In genomic region chr6:87811675-87812338, GRCm38 (mm10) we compare ENCODE assay signal across 8 mouse cellular contexts. TPM values are rescaled to one million over a fixed set of nuclear protein-coding genes. Genes with fewer than 3 reads are reported as not detected.
DNase-seq lines count a peak whose midpoint lies in the region; ATAC-seq lines count a peak whose summit lies in the region.

TSS of gene Rab43 (minus strand) at chr6:87812164.

- ATAC-seq in intestine, embryonic 14.5 days (replicated peaks; ENCODE audit: low FRiP score, low TSS enrichment, low read depth) = peak; percentile 97

- H3K4me2 ChIP-seq in intestine, embryonic 14.5 days (ENCODE audit: low read length) = peak within 1 kb of the TSS; percentile 90

- peak within 1 kb of the TSS; percentile 84 for H3K4me3 ChIP-seq in intestine, embryonic 14.5 days (ENCODE audit: low read depth, low read length)

- H3K27me3 ChIP-seq in intestine, embryonic 14.5 days (replicated peaks; ENCODE audit: control insufficient read depth, insufficient read depth, low read length) = no peaks in the 10 kb centered on the region

- H3K36me3 ChIP-seq in intestine, embryonic 14.5 days (ENCODE audit: control insufficient read depth, insufficient read depth, low read length) = peaks cover 18% of the 10 kb centered on the region

- WGBS in intestine, embryonic 14.5 days = under 1% methylated on average over 44 of the region's 56 CpGs

- H3K9me3 ChIP-seq in intestine, embryonic 14.5 days (ENCODE audit: control insufficient read depth, low read length) = no peaks in the 10 kb centered on the region

- H3K27ac ChIP-seq in intestine, embryonic 14.5 days (ENCODE audit: low read depth) = peak within 1 kb of the TSS; percentile 80

- H3K4me1 ChIP-seq in intestine, embryonic 14.5 days (replicated peaks; ENCODE audit: control insufficient read depth, insufficient read depth, low read length) = peaks cover 12% of the 10 kb centered on the region

- intact Hi-C loops in left cerebral cortex, postnatal 14 days (cut with DNase I) = no loop called here

- H3K9ac ChIP-seq in intestine, embryonic 14.5 days (ENCODE audit: low read length) = peak within 1 kb of the TSS; percentile 71

- peak; percentile 96 to 99 for DNase-seq in adrenal gland, adult (ENCODE audit: inconsistent age in 2 of 2, low spot score in 1 of 2)
- peak; percentile 92 for DNase-seq in embryo, embryonic 10.5 days (ENCODE audit: low spot score)
- peak; percentile 95 for DNase-seq in gastrocnemius, postnatal 25 days
- DNase-seq in intestine, embryonic 14.5 days (ENCODE audit: low spot score) = peak; percentile 96
- peak; percentile 82 to 90 for DNase-seq in left cerebral cortex, postnatal 14 days (ENCODE audit: low spot score in 2 of 2)
- peak; percentile 87 for DNase-seq in mesoderm, embryonic 11.5 days (ENCODE audit: low read depth, low spot score)
- peak; percentile 85 to 86 for DNase-seq in right cerebral cortex, postnatal 36 days (ENCODE audit: low spot score in 2 of 2)
- DNase-seq in yolk sac, embryonic 10.5 days (ENCODE audit: low spot score) = peak; percentile 95

RNA-seq across cellular contexts. Expression of gene Rab43, which starts in this region (rescaled TPM):
- 1 to 10 TPM; 5.3 to 8.3 TPM for total RNA-seq in gastrocnemius, postnatal 25 days (2021)
- polyA plus RNA-seq in intestine, embryonic 14.5 days (2014; fragmentation: Nextera tagmentation; extraction: Ambion mirVana) = 9.8 and 11.7 TPM in 2 replicates
- total RNA-seq in left cerebral cortex, postnatal 14 days (2021) = 10 to 100 TPM; 20.1 to 21.3 TPM

Comparison
In these comparisons a context has a peak if more than half of its experiments do, and no peak if none do; other contexts are left out.
1. Peak in every context shown above with its lines: DNase-seq, ATAC-seq, H3K4me3 ChIP-seq and H3K27ac ChIP-seq.